Comparison of ENCODE assay signal across 8 mouse cellular contexts in the genomic region with DNA sequence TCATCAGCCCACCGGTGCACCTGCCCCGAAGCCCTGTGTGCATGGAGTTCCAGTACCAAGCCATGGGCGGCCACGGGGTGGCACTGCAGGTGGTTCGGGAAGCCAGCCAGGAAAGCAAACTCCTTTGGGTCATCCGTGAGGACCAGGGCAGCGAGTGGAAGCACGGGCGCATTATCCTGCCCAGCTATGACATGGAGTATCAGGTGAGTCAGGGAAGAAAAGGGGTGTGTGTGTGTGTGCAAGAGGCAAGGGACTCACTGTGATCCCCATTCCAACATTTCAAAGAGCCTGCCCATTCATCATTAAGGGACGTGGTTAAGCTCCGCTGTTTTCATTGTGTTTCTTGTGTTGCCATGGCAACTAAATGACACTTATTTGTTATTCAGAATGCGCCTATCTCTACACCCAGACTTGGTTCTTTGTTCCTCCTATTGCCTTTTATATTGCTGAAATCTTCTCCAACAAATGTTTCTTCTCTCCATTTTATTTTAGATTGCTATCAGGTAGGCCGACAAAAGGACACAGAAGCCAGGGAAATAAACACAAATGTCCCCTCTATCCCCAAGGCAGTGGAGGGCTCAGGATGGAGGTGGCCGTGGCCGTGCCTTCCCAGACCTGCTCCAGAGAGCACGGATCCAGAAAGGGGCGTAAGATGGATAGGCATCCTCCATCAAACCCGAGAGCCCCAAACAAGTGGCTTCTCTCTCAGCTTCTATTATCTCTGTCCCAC.
DNase-seq lines count a peak whose midpoint lies in the region; ATAC-seq and TF ChIP-seq lines count a peak whose summit lies in the region.

No protein-coding gene starts in this region.

- no peaks in the 10 kb centered on the region for H3K9me3 ChIP-seq in liver, embryonic 14.5 days (ENCODE audit: control insufficient read depth, low read length)
- no peaks in the 10 kb centered on the region for H3K9me3 ChIP-seq in liver, embryonic 11.5 days (ENCODE audit: control insufficient read depth, low read length)
- no peaks in the 10 kb centered on the region for H3K9me3 ChIP-seq in midbrain, embryonic 14.5 days (ENCODE audit: control insufficient read depth, low read length)

- H3K4me2 ChIP-seq in liver, embryonic 14.5 days (ENCODE audit: low read depth), result no peak overlapping the region
- no peak overlapping the region for H3K4me2 ChIP-seq in liver, embryonic 11.5 days
- H3K4me2 ChIP-seq in midbrain, embryonic 14.5 days (ENCODE audit: low read length), result no peak overlapping the region

- ATAC-seq in liver, embryonic 14.5 days (ENCODE audit: insufficient read depth), result no peak
- ATAC-seq in liver, embryonic 11.5 days (replicated peaks; ENCODE audit: low FRiP score), result no peak
- no peak for ATAC-seq in midbrain, embryonic 14.5 days (ENCODE audit: low FRiP score, low TSS enrichment)

- H3K27ac ChIP-seq in liver, embryonic 14.5 days, result no peak overlapping the region
- no peak overlapping the region for H3K27ac ChIP-seq in liver, embryonic 11.5 days (ENCODE audit: low read depth, low read length)
- peak overlapping the region; percentile 74 for H3K27ac ChIP-seq in midbrain, embryonic 14.5 days (replicated peaks; ENCODE audit: low read depth, low read length)

- TF ChIP-seq CTCF in liver, embryonic 14.5 days (IDR thresholded peaks at IDR 0.05; ENCODE audit: low read depth), result peak; percentile 13; the same call in 1 of the 2 replicates

- H3K9ac ChIP-seq in liver, embryonic 14.5 days (replicated peaks), result no peak overlapping the region
- no peak overlapping the region for H3K9ac ChIP-seq in liver, embryonic 11.5 days (ENCODE audit: low read depth, low read length)
- H3K9ac ChIP-seq in midbrain, embryonic 14.5 days (replicated peaks; ENCODE audit: low read length), result no peak overlapping the region

- whole genome bisulfite sequencing in liver, embryonic 14.5 days (ENCODE audit: insufficient replicate concordance), result 71% methylated on average over 18 of the region's 18 CpGs
- WGBS in liver, embryonic 11.5 days, result 84% methylated on average over 18 of the region's 18 CpGs
- 57% methylated on average over 18 of the region's 18 CpGs for WGBS in midbrain, embryonic 14.5 days

- H3K27me3 ChIP-seq in liver, embryonic 14.5 days (ENCODE audit: control insufficient read depth, insufficient read depth, low read length), result no peaks in the 10 kb centered on the region
- H3K27me3 ChIP-seq in liver, embryonic 11.5 days (replicated peaks; ENCODE audit: control insufficient read depth, insufficient read depth, low read length), result 0 out of 2 replicates have a peak, but pooled peaks cover 7% of the 10 kb centered on the region
- H3K27me3 ChIP-seq in midbrain, embryonic 14.5 days (ENCODE audit: control insufficient read depth, insufficient read depth, low read length), result 0 out of 2 replicates have a peak, but pooled peaks cover 9% of the 10 kb centered on the region

- H3K4me3 ChIP-seq in liver, embryonic 14.5 days (ENCODE audit: insufficient read depth in 1 of 2, low read depth in 2 of 2, low read length in 2 of 2), result no peak overlapping the region
- no peak overlapping the region for H3K4me3 ChIP-seq in liver, embryonic 11.5 days (ENCODE audit: low read depth, low read length)
- no peak overlapping the region for H3K4me3 ChIP-seq in midbrain, embryonic 14.5 days (replicated peaks; ENCODE audit: low read depth, low read length)

- TF ChIP-seq EP300 in liver, embryonic 14.5 days (IDR thresholded peaks at IDR 0.05; ENCODE audit: low read depth), result no peak

- H3K4me1 ChIP-seq in liver, embryonic 14.5 days (replicated peaks; ENCODE audit: control insufficient read depth in 2 of 2, insufficient read depth in 2 of 2, low read length in 1 of 2), result no peaks in the 10 kb centered on the region
- no peaks in the 10 kb centered on the region for H3K4me1 ChIP-seq in liver, embryonic 11.5 days (replicated peaks; ENCODE audit: control insufficient read depth, insufficient read depth, low read length)
- peaks cover 15% of the 10 kb centered on the region for H3K4me1 ChIP-seq in midbrain, embryonic 14.5 days (ENCODE audit: control insufficient read depth, insufficient read depth, low read length)

- H3K36me3 ChIP-seq in liver, embryonic 14.5 days (replicated peaks; ENCODE audit: control insufficient read depth, insufficient read depth, low read depth), result no peaks in the 10 kb centered on the region
- H3K36me3 ChIP-seq in liver, embryonic 11.5 days (ENCODE audit: control insufficient read depth, insufficient read depth, low read length), result no peaks in the 10 kb centered on the region
- 0 out of 2 replicates have a peak, but pooled peaks cover 3% of the 10 kb centered on the region for H3K36me3 ChIP-seq in midbrain, embryonic 14.5 days (ENCODE audit: control insufficient read depth, insufficient read depth, low read length)

- DNase-seq in liver, embryonic 14.5 days (ENCODE audit: low read depth in 3 of 3, low spot score in 3 of 3), result no peak
- DNase-seq in liver, embryonic 11.5 days (ENCODE audit: low spot score), result no peak
- peak; percentile 38 to 51 for DNase-seq in adrenal gland, postnatal 36 days
- DNase-seq in embryo, embryonic 10.5 days (ENCODE audit: low spot score), result peak; percentile 60
- peak; percentile 71 for DNase-seq in midbrain, embryonic 14.5 days
- DNase-seq in urinary bladder, postnatal 10 days (ENCODE audit: low spot score), result no peak
- DNase-seq in c-Kit-positive CD71-positive TER-119-positive erythroid progenitor cells, embryonic 14.5 days (ENCODE audit: low spot score), result no peak
- DNase-seq in yolk sac, embryonic 10.5 days (ENCODE audit: low spot score), result no peak

Comparison
In these comparisons a context has a peak if more than half of its experiments do, and no peak if none do; other contexts are left out.
1. DNase-seq: peak in adrenal gland, postnatal 36 days (2 of 2), embryo, embryonic 10.5 days (single experiment) and midbrain, embryonic 14.5 days (single experiment); none in liver, embryonic 14.5 days (0 of 3), liver, embryonic 11.5 days (single experiment), urinary bladder, postnatal 10 days (single experiment), c-Kit-positive CD71-positive TER-119-positive erythroid progenitor cells, embryonic 14.5 days (single experiment) and yolk sac, embryonic 10.5 days (single experiment).